Comparison of ENCODE assay signal across 9 mouse cellular contexts in the genomic region with DNA sequence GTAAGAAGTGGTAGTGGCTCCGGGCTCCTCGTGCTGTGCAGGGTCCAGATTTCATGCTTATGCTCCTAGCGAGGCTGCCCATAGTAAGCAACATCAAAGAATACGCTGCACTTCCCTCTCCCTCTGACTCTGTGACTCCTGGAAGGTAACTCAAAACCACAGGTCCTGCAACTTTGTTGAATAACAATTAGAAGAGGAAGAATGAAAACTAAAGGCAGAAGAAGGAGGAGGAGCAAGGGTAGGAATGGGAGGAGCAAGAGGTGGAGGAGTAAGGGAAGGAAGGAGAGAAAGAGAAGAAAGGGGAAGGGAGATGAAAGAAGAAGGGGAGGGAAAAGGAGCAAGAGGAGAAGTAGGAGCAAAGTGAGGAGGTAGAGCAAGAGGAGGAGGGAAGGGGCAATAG. TPM values are rescaled to one million over a fixed set of nuclear protein-coding genes. Genes with fewer than 3 reads are reported as not detected.
DNase-seq lines count a peak whose midpoint lies in the region; ATAC-seq and TF ChIP-seq lines count a peak whose summit lies in the region.
"Had no signal": no experiment of that assay in that cellular context is flagged by ENCODE, and none has a peak within 500 bp of the region (broad histone marks: within the 10 kb centered on the region; RNA-seq: fewer than 3 reads in every experiment).

TSS of gene Alox5ap (plus strand) at position 363 of the 400 bp plus-strand sequence.

- intact Hi-C loops in heart, postnatal 14 days (cut with DNase I), result no loop called here
- intact Hi-C loops in left cerebral cortex, postnatal 25 days (cut with DNase I), result no loop called here

- no peak for DNase-seq in heart, adult 18-20 months
- no peak for DNase-seq in midbrain, embryonic 14.5 days
- DNase-seq in midbrain, postnatal 0 days (ENCODE audit: low spot score), result no peak
- DNase-seq in heart, postnatal 14 days, result no peak
- no peak for DNase-seq in urinary bladder, postnatal 25 days (ENCODE audit: low spot score)
- no peak for DNase-seq in left cerebral cortex, postnatal 25 days (ENCODE audit: low spot score in 2 of 2)
- DNase-seq: kidney, postnatal 14 days had no signal

- H3K4me1 ChIP-seq in heart, embryonic 12.5 days (replicated peaks), result 0 out of 2 replicates have a peak, but pooled peaks cover 6% of the 10 kb centered on the region
- H3K4me1 ChIP-seq in midbrain, embryonic 14.5 days (ENCODE audit: control insufficient read depth, insufficient read depth, low read length), result peaks cover under 1% of the 10 kb centered on the region; the same call in 1 of the 2 replicates
- H3K4me1 ChIP-seq in midbrain, postnatal 0 days (ENCODE audit: insufficient read depth, low read length), result no peaks in the 10 kb centered on the region

- H3K27ac ChIP-seq in heart, embryonic 12.5 days (ENCODE audit: poor library complexity, severe bottlenecking), result no peak within 1 kb of the TSS
- H3K27ac ChIP-seq in midbrain, embryonic 14.5 days (replicated peaks; ENCODE audit: low read depth, low read length), result no peak within 1 kb of the TSS
- no peak within 1 kb of the TSS for H3K27ac ChIP-seq in midbrain, postnatal 0 days (ENCODE audit: low read depth, low read length)

- H3K36me3 ChIP-seq in heart, embryonic 12.5 days, result no peaks in the 10 kb centered on the region
- no peaks in the 10 kb centered on the region for H3K36me3 ChIP-seq in midbrain, embryonic 14.5 days (ENCODE audit: control insufficient read depth, insufficient read depth, low read length)
- no peaks in the 10 kb centered on the region for H3K36me3 ChIP-seq in midbrain, postnatal 0 days (ENCODE audit: insufficient read depth, low read length)

- no peak within 1 kb of the TSS for H3K9ac ChIP-seq in heart, embryonic 12.5 days
- H3K9ac ChIP-seq in midbrain, embryonic 14.5 days (replicated peaks; ENCODE audit: low read length), result no peak within 1 kb of the TSS
- H3K9ac ChIP-seq in midbrain, postnatal 0 days (replicated peaks; ENCODE audit: low read length, poor library complexity, severe bottlenecking), result no peak within 1 kb of the TSS

- TF ChIP-seq CTCF in midbrain, postnatal 0 days (IDR thresholded peaks at IDR 0.05), result no peak

- no peak for ATAC-seq in heart, embryonic 12.5 days (ENCODE audit: insufficient number of reproducible peaks, low FRiP score)
- no peak for ATAC-seq in midbrain, embryonic 14.5 days (ENCODE audit: low FRiP score, low TSS enrichment)
- ATAC-seq in midbrain, postnatal 0 days (ENCODE audit: low FRiP score), result no peak
- ATAC-seq in megakaryocyte-erythroid progenitor cell, adult 5-6 weeks (replicated peaks; ENCODE audit: low FRiP score, low TSS enrichment, poor library complexity, severe bottlenecking), result no peak

- H3K4me3 ChIP-seq in heart, embryonic 12.5 days, result no peak within 1 kb of the TSS
- no peak within 1 kb of the TSS for H3K4me3 ChIP-seq in midbrain, embryonic 14.5 days (replicated peaks; ENCODE audit: low read depth, low read length)
- no peak within 1 kb of the TSS for H3K4me3 ChIP-seq in midbrain, postnatal 0 days (ENCODE audit: low read depth, low read length)

- WGBS in heart, embryonic 12.5 days, result 64% methylated on average over 4 of the region's 4 CpGs
- WGBS in midbrain, embryonic 14.5 days, result 55% methylated on average over 4 of the region's 4 CpGs
- 51% methylated on average over 4 of the region's 4 CpGs for WGBS in midbrain, postnatal 0 days

- H3K27me3 ChIP-seq in heart, embryonic 12.5 days (replicated peaks), result no peaks in the 10 kb centered on the region
- H3K27me3 ChIP-seq in midbrain, embryonic 14.5 days (ENCODE audit: control insufficient read depth, insufficient read depth, low read length), result no peaks in the 10 kb centered on the region
- no peaks in the 10 kb centered on the region for H3K27me3 ChIP-seq in midbrain, postnatal 0 days (ENCODE audit: insufficient read depth, low read length)

- no peaks in the 10 kb centered on the region for H3K9me3 ChIP-seq in heart, embryonic 12.5 days (replicated peaks)
- H3K9me3 ChIP-seq in midbrain, embryonic 14.5 days (ENCODE audit: control insufficient read depth, low read length), result no peaks in the 10 kb centered on the region
- H3K9me3 ChIP-seq in midbrain, postnatal 0 days (ENCODE audit: low read length), result no peaks in the 10 kb centered on the region

- H3K4me2 ChIP-seq in heart, embryonic 12.5 days, result no peak within 1 kb of the TSS
- H3K4me2 ChIP-seq in midbrain, embryonic 14.5 days (ENCODE audit: low read length), result no peak within 1 kb of the TSS
- H3K4me2 ChIP-seq in midbrain, postnatal 0 days (ENCODE audit: low read depth, low read length, poor library complexity, severe bottlenecking), result no peak within 1 kb of the TSS

RNA-seq across cellular contexts. Expression of gene Alox5ap, which starts in this region (rescaled TPM):
- 10 to 100 TPM; 12.6 TPM for total RNA-seq in heart, adult 18-20 months (2021)
- 4.5 and 4.9 TPM in 2 replicates for polyA plus RNA-seq in heart, embryonic 12.5 days (2016; fragmentation: Nextera tagmentation; extraction: Ambion mirVana)
- polyA plus RNA-seq in midbrain, embryonic 14.5 days (2014; fragmentation: Nextera tagmentation; extraction: Ambion mirVana), result 10.9 and 12.2 TPM in 2 replicates
- 2.5 and 8.5 TPM in 2 replicates for total RNA-seq in midbrain, postnatal 0 days (2014; rRNA removed)
- 10.5 and 10.6 TPM in 2 replicates for polyA plus RNA-seq in midbrain, postnatal 0 days (2015; fragmentation: Nextera tagmentation; extraction: Ambion mirVana)
- 10 to 100 TPM; 13.2 to 16.8 TPM for total RNA-seq in heart, postnatal 14 days (2021)
- 8.8 and 11.6 TPM in 2 replicates for total RNA-seq in megakaryocyte-erythroid progenitor cell, adult 5-6 weeks (2014; fragmentation: Nextera tagmentation)
- 20.9 and 41.6 TPM in 2 replicates for total RNA-seq in megakaryocyte-erythroid progenitor cell, adult 5-6 weeks (2017)
- 10 to 100 TPM in 1 of 2 experiments, 1 to 10 TPM in 1; 6.5 to 13.3 TPM for total RNA-seq in left cerebral cortex, postnatal 25 days (2021)
